Mouse (Mus musculus): ENCODE measurements around the gene Gpr84.

GRCm38 (mm10) chr15:103299644-103300043 is 10.8 kb downstream of the Gpr84 start:
- TF ChIP-seq REST (IDR thresholded peaks at IDR 0.05; ENCODE audit: insufficient read depth, insufficient read length) = no peak
- TF ChIP-seq TCF12 (IDR thresholded peaks at IDR 0.05; ENCODE audit: insufficient read depth, poor library complexity, severe bottlenecking) = no peak
- no peak for TF ChIP-seq POLR2A (IDR thresholded peaks at IDR 0.05; ENCODE audit: insufficient read length, low read depth)
